Mouse (Mus musculus) heart, postnatal 0 days (tissue): ENCODE measurements around the gene 2310009B15Rik.

ENCODE experiments used
- CTCF ChIP-seq: IDR thresholded peaks from 2 replicates; pipeline ENCODE4 v1.5.1; 2016; ENCODE audit warnings: antibody characterized with exemption, control low read depth, low read depth
- EP300 ChIP-seq: IDR thresholded peaks from 2 replicates; pipeline ENCODE4 v1.6.1; 2016; ENCODE audit warnings: antibody characterized with exemption, low read depth

DNA sequence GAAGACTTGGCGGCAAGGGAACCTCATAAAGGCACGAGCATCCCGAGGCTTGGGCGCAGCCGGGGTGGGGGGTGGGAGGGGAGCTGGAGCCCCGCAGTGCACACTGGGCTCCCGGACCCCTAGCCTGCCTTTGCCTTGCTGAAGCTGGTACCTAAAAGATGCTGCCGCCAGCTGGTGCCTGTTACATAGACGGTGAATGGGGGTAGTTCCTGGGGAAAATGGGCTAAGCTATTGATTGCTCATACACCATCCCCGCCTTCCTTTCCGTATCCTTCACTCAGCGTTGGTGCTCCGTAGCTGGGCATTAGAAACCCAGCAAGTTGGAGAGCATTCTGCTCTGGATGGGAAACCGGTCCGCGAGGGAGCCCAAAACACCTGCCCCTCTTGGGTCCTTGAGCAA lies 8.6 kb downstream of the 2310009B15Rik start:
- TF ChIP-seq CTCF = no peak
- no peak for TF ChIP-seq EP300
